Mouse (Mus musculus) fat pad, adult 2 months (tissue): ENCODE data around the gene Pla2g3.

Source experiments
- DNase-seq: peaks from one replicate; pipeline ENCODE4 v3.0.0-alpha.2; 2011; ENCODE audit warnings: low read depth, low spot score; ENCODE audit errors: extremely low read depth

Gene Pla2g3

DNA sequence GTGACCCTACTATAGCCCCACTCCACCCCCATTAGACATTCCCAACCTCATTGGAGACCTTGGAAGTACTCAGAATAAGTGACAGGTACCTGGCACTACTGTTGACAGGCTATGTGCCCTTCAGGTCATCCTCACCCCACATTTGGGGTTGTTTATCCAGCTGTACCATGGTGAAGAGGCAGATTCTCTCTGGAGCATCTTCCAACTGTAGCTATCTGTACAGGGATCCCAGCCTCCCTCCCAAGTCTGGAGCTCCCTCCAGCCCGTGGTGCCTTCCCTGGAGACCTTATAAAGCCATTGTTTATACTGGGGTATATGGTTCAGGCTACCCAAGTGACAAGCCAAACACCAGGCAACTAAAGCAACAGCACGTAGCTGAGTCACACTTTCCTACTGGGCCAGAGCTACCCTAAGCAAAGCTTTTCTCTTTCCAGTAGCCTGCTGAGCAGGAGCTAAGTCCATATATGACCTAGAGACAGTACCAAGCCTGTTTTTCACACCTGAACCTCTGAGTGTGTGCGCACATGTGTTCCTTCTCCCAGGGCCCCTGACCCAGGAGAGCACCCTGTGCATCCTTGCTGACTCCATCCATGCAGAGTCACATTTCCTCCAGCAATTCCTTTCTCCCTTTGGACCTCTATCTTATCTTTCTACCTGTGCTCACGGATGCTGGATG lies 31.1 kb downstream of the Pla2g3 start:
- no peak for DNase-seq

DNA sequence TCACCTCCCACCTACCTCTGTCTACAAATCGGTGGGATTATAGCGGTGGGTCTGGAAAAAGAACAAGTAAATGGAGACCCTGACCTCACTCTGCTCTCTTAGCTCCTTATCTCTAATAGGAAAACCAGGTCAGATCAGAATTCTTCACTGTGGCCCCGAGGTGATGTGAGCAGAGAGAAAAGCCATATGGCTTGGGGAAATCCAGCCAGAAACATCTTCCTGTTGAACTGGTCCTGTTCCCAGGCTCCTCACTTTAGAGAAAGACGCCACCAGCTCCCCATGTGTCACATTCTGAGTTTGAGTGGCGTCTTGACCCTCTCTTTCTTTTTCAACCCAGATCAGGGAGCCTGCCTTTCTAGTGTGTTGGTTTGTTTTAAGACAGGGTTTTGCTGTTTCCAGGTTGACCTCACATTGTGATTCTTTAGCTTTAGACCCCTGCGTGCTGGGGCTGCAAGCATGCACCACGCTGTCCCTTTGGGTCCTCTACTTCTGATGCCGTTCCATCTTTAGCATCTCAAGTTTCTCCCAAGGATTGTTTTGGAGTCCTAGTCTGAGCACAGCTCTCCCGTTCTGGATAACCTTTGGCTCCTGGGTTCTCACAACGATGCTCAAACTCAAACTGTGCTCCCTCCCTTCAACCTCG lies 31.8 kb downstream of the Pla2g3 start:
- DNase-seq = no peak

DNA sequence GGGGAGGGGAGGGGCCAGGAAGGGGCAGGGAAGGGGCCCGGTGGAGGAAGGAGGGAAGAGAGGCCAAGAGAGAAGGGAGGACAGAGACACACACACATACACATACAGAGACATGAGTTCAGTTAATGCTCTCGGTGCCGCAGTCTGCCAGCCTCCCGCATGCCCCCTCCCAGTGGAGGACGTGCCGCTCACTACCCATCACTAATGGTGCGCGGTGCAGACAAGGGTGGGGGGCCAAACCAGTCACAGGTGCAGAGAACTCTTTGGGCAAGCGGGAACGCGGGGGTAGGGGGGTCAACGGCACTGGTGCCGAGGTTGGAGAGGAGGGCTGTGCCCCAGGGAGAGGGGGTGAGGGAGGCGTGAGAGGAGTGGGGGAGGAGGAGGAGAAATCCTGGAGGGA lies 32.8 kb downstream of the Pla2g3 start:
- no peak for DNase-seq

DNA sequence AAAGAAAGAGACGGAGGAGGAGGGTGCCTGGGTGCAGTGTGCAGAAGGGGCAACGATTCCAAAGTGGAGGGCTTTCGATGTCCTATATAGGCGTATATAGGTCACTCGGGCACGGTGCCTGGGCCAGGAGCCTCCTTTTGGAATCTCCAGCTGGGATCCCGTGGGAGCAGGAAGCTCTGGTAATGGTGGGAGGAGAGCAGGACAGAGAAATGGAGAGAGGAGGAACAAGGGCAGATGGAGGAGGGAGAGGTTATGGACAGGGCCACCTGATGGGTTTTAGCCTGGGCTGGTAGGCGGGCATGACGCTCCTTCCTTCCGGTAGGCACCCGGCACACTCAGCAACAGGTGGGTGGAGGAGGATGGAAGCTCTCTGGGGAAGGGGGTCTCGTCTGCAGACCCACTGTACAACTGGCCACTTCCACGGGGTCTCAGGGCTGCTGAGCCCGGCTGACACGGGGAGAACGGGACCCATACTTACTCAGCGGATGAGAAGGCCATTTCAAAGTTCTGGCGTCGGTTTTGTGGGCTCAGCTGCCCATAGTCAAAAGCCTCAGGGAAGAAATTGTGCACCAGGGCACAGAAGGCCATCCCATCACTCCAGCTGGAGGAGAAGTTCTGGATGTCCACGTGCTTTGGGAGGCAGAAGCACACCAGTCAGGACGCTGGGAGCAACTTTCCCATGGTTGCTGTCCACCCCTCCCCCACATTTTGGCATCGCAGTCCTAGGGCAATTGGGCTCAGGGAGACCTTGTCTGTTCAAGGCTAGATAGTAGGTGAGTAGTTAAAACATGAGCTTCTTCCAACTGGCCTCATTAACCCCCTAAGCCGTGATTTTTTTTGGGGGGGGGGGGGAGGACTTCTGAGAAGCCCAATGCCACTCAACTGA lies 33.5 kb downstream of the Pla2g3 start:
- no peak for DNase-seq

DNA sequence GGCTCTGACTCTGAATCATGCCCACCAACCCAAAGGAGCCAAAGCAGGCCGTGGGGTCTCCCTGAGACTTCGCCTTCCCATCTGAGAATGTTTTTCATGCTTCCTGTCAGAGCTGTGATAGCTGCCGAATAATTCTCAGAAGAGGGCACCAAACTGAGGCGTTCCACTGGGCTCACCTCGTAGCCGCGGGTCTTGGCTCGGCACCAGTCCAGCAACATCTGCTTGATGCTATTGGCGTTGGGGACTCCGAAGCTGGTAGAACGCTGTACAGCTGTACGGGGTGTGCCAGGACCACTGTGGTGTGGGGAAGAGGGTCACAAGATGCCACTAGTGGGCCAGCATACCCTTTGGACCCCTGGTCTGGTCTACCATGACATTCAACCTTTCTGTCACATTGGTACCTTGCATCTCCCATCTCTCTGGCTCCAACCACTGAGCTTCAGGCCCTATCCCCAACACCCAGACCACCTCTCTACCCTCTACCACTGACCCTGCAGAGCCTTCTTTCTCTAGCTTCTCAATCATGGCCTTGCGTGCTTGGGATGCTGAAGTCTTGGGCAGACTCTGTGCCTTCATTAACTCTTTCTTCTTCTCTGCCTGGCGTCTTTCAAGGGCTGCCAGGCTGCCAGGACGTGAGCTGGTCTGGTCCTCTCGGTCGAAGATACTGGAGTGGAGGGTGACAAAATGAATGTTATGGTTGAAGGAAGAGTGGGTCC lies 34.4 kb downstream of the Pla2g3 start:
- DNase-seq = no peak

DNA sequence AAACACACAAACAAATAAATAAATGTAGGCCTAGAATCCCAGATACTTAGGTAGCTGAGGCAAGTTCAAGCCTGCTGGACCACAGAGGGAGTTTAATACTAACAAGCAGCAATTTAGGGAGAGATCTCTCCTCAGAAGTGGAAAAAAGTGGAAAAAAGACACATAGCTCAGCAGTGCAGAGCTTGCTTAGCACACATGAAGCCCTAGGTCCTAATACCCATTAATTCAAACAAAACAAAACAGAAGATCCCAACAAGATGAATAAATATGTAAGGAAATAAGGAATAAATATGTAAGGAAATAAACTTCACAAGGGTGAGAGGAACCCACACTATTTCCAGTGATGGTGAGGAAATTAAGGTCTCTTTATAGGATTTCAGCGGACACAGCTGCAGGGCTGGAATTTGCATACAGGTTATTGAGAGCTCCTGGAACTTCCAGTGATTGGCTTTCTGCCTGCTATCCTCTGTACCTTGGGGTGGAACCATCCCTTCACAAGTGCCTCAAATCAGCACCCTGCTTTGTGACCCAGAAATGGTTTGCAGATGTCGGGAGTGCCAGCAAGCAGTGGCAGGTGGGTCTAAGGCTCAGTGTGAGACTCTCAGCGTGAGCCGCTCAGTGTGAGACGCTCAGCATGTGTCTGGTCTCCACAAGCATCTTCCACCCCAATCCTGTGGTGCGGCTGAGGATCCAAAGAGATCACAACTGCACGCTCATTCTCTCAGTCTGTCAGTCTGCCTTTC lies 35.9 kb downstream of the Pla2g3 start:
- DNase-seq = no peak

DNA sequence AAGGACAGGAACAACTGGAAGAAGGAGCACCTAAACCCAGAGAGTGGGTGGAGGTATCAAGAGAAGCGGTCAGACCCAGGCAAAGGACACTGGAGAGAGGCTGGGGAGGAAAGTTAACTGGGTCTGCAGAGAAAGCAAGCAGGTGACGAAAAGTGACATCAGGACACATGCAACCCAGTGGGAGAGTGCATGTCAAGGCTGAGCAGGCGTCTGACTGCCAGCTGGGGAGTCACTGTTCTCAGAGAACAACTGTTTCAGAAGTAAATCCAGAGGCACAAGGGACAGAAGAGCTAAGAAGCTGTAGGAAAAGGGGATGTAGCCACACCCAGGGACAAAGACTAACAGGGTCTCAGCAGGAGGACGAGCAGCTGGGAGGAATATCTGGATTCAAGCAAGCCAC lies 37.5 kb downstream of the Pla2g3 start:
- DNase-seq = no peak

DNA sequence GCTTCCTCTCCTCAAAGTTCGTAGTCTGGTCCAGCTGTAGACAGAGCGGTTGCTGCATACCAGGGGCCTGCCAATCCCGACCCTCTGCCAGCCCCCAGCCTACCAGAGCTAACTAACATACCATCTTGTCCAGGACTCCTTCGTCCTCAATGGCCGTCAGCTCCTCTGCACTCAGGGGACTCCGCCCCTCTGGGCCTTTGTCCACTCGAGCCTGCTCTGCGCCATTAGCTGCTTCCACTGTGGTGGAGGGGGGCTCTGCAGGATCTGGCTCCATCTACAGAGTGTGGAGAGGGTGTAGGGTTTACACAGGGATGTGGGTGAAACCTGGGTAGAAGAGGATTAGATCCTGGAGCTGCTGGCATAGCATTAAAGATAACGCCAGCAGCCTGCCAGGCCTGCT lies 38.1 kb downstream of the Pla2g3 start:
- no peak for DNase-seq

DNA sequence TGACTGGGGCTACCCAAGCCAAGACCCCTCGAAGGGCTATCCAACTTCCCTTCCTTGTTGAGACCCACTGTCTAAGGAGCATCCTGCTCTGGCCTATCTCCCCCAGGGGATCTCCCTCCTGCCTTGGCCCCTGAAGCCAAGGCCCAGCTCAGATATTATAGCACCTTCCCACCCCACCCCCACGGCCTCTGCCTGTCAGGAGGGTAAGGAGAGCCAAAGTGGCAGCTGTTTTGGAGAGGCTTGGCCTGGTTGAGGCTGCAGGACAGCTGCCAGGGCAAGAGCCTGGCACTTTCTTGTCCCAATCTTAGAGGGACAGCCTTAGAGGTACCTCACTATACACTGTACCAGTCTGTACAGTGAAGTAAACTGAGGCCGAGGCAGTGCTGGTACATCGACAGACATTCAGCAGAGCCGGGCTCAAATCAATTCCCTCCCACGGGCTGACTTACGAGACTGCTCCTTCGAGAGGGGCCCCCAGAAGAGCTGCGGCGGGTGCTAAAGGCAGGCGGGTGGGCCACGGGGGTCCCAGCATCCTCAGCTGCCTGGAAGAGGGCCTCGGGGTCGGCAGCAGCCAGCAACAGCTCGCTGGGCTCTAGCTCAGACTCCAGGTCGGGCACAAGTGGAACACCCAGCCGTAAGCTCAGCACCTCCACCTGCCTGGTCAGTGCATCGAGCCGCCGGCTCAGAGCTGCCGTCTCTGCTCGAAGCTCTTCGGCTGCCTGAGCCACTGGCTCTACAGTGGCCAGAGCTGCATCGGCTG lies 39.1 kb downstream of the Pla2g3 start:
- no peak for DNase-seq

DNA sequence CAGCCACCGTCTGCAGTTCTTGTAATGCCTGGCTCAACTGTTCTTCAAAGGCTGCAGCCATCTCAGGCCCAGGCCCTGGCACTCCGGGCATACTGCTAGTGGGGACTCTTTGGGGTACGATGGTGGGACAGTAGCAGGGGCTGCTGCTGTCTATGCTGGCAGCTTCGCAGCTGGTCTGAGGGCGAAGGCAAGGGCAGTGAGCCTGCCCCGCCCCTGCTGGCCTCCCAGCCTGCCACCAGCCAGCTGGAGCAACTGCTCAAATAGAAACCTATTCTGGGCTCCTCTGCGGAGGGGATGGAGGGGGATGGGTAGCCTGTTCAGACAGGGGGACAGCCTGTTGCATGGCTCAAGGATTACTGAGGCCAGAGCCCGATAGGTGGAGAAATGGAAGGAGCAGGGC lies 39.7 kb downstream of the Pla2g3 start:
- no peak for DNase-seq

DNA sequence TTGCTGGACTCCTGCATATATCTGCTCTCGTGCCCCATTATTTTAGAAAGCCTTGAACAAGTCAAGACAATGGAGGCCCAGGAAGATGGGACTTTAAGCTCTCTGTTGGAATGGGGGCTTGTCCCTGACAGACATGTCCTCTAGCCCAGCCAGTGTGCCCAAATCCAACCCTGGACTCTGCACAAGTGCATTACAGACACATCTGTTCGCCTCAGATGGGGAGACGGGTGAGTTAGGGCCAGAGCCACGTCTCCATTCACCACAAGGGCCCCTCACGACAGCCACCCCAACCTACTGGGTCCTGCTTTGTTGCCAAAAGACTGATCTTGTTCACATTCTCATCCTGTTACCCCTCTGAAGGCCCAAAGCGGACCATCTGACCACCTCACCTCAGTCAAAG lies 40.1 kb downstream of the Pla2g3 start:
- DNase-seq = no peak

DNA sequence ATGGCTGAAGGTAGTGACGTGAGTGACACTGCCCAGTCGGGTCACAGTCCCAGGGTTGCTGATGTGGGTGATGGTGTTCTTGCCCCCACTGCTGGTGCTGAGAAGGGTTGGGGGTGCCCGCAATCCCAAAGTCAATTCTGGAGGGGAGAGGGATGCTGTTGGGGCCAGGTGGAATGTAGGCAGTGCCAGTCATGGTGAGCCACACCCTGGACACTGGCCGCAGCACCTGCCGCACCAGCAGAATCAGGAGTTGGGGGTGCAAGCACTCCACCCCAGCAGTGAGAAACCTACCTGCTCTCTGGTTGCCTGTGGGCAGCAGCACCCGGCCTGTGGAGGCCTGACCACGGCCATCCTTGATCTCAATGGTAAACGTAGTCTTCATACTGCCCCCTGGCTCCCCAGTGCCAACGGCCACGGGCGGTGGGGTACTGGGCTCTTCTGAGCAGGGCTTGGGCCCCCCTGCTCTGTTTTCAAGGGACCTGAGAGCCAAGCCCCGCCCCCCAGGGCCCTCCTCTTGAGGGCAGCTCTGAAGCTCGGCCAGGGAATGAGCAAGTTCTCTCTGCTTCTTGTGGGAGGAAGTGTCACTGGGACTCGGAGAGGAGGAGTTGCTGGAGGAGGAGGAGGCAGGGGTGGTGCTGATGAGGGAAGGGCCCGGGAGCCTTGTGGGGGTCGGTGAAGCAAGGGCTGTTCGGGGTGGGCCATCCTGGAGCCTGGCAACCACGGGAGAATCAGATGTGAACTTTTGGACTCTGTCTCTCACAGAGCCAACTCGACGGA lies 41.6 kb downstream of the Pla2g3 start:
- DNase-seq = no peak

DNA sequence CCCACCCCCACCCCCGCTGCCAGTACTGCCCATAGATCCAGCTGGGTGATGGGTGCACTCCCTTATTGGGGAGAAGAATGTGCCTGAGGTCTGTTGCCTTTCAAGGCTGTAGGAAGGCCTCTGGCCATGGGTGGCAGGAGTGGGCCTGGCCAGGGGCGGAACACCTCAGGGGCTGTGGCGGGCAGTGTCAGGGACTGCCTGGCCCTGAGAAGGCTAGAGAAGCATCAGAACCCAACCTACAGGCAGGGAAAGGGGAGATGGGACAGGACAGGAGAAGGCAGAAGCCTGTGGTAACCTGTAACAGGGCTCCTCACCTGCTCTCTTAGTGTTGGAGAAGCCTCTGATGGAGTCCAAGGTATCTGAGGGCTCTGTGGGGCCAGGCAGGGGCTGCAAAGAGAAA lies 42.6 kb downstream of the Pla2g3 start:
- no peak for DNase-seq

DNA sequence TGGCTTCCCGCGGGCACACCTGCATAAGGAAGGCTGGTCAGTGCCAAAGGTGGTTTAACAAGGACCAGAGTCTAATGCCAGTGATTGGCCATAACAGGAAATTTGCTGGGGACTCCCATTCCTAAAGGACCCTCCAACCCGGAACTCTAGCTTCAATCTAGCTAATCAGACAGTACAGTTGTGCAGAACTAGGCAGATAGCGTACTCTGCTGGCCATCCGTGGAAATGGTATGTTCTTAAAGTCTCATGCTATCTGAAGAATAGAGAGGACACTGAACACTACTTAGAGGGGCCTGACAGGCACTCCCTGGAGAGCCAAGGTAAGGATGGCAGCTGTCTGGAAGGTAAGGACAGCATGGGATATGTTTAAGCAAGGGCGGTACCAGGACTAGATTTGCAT lies 43.5 kb downstream of the Pla2g3 start:
- DNase-seq = no peak

DNA sequence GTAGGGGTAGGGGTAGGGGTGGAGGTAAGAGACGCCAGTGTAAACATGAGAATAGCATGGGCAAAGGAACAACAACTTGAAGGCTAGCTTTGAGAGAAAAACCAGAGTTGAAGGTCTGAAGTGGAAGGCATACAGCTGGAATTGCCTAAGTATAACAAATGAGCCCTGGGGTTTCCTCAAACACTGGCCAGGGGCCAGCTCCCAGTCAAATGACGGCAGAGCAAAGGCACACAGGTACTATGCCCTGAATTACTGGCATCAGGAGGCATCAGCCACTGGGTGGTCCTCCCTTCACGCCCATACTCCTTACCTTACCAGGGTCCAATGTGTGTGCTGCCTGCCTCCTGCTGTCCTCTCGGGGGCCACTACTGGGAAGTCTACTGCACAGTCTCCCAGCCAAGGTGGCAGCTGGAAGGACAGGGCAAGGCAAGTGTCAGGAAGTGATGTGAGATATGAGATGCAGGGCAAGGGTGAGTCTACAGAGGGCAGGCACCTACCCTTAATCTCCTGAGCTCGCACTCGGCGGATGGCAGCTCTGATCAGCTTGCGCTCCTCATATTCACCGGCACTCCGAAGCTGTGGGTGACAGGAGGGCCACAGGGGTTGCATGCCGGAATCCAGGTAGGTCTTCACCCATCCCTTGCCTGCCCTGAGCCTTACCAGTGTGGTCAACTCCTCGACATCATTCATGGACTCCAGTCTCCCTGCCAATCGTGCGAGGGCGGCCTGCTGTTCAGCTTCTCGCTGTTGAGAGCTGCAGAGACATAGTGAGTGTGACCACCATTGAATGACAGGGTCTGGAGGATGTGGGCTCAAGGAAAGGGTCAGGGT lies 44.2 kb downstream of the Pla2g3 start:
- no peak for DNase-seq

DNA sequence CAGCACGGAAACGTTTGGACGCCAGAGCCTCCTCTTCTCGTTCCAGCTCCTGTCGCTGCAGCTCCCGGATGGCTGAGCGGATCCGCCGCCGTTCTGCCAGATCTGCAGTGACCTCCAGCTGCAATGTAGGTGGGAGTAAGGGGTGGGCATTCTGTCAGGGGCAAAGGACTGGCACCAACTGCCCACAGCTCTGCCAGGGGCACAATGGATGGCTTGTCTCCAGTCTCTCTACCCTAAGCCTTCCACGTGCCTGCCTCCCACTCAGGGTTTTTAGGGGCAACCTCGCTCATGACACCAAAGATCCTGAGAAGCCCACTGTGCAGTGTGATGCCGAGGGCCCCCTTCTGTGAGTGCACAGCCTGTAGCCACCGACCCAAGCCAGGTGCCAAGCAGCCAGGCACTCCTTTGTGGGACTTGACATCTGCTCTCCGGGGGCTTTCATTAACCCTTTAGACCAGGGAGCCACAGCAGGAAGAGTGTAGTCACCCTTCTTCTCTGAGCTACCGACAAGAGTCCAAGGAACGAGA lies 45.4 kb downstream of the Pla2g3 start:
- no peak for DNase-seq

DNA sequence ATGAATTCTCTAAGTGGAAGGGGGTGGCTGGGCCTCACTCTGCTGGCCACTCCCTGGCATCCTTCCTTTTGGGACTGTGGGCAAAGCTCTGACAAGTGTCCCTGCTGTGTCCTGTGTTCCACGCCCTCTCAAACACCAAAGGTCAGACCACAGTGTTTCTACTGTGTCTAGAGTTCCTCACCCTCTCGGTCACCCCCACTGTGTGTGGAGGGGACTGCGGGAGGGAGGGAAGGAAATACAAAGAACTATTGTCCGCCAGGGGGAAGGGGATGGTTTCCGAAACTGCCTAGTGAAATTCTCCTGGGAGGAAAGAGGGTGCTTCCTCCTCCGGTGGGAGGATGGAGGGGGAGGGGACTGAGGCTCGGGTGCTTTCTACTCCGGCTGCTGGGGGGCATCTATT lies 46.9 kb downstream of the Pla2g3 start:
- DNase-seq = no peak

DNA sequence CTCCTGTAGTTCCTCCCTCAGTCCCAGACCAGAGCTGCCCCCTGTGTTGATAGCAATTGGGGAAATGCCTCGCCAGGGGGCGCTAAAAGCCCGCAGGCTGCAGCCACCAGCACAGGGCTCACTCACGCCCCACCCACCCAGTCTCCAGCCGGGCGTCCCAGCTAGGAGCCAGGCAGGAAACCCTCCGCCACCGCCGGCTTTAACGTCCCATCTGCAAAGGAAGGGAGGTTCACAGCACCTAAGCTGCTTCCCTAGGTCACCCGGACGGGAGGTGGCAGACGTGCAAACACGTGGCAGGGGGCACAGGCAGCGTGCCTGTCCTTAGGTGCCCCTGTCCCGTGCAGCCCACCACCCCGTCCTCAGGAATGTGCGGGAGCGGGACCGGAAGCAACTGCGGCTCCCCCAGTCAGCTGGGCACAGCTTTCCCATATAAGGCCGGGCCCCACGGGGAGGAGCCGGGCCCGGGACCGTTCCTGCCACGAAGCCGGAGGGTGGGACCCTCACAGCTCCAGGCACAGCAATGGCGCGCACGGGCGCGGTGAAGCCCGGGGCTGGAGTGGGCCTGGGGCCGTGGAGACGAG lies 47.4 kb downstream of the Pla2g3 start:
- DNase-seq = no peak
